Mouse (Mus musculus) layer of hippocampus, adult 2 months (tissue): ENCODE data around the gene Adm2. TPM values are rescaled to one million over a fixed set of nuclear protein-coding genes. Genes with fewer than 3 reads are reported as not detected.
A peak's percentile ranks its signal among the peaks of the same experiment; 100 is the strongest.

ENCODE experiments used
- DNase-seq, 2 experiments: peaks; one replicate each; pipeline ENCODE4 v3.0.0; 2022; ENCODE audit warnings: low spot score in 2 of 2
- H3K27ac ChIP-seq: fragments of 200-600 bp; 2 replicates; pipeline ENCODE4 v1.8.1; 2022
- H3K4me3 ChIP-seq: fragments of 200-600 bp; 2 replicates; pipeline ENCODE4 v1.8.1; 2022; ENCODE audit warnings: mild to moderate bottlenecking
- CTCF ChIP-seq: fragments of 200-600 bp; conservative IDR thresholded peaks from 2 replicates; pipeline ENCODE4 v1.8.1; 2022; ENCODE audit warnings: antibody characterized with exemption, mild to moderate bottlenecking, moderate library complexity
- total RNA-seq, 2 experiments: library from RNA; stranded (reverse); gene quantifications; 2 replicates each; pipeline ENCODE4 v1.2.3; 2021

The Adm2 gene
- total RNA-seq, 2 experiments from 2014 or later: not detected

DNA sequence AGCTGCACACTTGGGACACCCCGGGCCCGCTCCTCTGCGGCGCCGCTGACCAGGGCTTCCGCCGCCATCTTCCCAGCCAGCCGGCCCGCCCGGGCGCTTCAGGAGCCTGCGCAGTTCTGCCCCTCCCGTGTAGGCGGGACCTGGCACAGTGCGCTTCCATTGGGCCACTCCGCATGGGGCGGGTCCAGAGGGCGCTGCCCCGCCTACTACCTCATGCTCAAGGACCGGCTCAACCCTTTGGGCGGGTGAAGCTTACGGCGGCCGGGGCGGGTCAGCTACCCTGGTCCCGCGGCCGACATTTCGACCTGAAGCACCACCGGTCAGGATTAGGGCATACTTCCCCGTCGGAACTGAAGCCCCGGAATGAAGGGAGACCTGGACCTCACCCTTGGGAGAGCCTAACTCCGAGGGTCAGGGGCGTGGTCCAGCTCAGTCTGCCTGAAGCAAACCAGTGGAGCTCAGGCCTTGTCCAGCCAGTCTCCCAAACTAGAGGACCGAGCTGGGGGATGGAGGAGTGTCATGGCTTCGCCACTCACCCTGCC is 7.3 kb upstream of the Adm2 start, which contains the start of gene Sbf1:
Sbf1 (minus strand) TSS at position 122 of the 542 bp plus-strand sequence.
- TF ChIP-seq CTCF: no peak
- H3K27ac ChIP-seq: peak within 1 kb of the TSS; percentile 93
- DNase-seq: peak; percentile 97 to 98
- peak within 1 kb of the TSS; percentile 95 for H3K4me3 ChIP-seq

DNA sequence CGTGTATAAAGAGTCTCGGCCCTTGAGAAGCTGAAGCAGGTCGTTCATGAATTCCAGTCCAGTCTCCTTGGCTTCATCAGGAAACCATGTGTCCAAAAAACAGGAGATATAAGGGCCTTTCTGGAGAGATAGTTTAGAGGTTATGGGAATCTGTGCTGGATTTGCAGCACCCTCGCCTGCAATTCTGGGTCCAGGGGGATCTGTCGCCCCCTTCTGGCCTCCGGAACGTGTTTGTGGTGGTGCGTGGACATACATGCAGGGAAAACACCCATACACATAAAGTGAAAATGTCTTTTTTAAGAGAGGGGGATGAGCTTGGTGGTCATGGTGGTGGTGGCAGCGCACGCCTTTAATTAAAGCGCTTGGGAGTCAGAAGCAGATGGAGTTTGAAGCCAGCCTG is 6.4 kb upstream of the Adm2 start:
- Histone ChIP-seq H3K27ac (no peak overlapping the region), H3K4me3 (no peak overlapping the region)
- DNase-seq: no peak
- TF ChIP-seq CTCF: peak; percentile 55

DNA sequence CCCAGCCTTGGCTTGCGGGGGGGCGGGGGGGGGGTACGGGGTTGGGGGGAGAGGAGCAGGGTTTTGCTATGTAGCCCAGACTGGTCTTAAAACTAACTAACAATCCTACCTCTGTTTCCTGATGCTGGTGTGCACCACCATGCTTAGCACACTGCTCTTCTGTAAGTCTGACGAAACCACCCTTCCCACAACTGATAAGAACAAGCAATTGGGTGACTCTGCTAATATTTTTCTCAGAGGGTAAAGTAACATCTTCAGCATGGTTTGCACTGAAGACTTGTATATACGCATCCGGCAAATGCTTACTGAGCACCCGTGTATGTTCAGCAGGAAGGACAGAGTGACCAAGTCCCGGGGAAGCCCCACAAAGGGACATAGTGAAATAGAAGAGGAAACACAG is 1.3 kb upstream of the Adm2 start:
- DNase-seq: no peak
- no peak for TF ChIP-seq CTCF
- H3K27ac ChIP-seq: no peak overlapping the region
- no peak overlapping the region for H3K4me3 ChIP-seq

DNA sequence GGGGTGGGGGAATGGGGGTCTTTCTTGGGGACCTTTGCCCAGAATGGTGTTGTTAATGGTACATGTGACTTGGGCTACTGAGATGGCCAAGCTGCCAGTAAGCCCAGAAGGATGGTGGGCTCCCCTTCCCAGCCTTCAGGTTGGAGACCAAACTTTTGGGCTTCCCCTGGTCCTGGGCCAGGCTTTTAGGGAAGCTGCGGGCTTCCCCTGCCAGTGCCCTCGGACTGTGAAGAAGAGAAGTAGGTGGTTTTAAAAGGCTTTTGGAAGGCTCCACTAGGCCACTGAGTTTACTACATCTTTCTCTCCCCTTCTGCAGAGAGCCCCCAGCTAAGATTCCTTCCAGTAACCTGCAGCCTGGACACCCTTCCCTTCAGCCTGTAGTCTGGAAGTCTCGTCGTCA is 1.1 kb downstream of the Adm2 start:
- H3K4me3 ChIP-seq: no peak overlapping the region
- no peak for TF ChIP-seq CTCF
- DNase-seq: no peak

DNA sequence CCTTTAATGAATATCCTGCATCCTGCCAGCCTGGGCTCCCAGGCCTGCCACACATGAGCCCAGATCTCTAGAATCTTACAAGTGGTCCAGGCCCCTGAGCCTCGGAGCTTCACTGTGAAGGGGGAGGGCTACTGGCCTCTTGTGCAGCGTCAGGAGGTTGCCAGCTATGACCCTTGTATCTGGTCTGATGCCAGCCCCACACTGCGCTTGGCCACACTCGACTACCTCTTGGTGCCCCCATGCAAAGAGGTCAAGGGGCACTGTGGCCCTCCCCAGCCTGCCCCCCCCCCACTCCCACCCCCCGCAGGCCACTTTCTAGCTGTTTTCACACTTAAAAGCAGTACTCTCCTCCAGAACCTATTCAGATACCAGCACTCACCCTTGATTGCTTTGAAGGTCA is 3.9 kb downstream of the Adm2 start:
- H3K27ac ChIP-seq: no peak overlapping the region
- TF ChIP-seq CTCF: no peak
- DNase-seq: no peak

More for the DNA sequence above, 1.1 kb downstream of the Adm2 start:
- no peak overlapping the region for H3K27ac ChIP-seq

DNA sequence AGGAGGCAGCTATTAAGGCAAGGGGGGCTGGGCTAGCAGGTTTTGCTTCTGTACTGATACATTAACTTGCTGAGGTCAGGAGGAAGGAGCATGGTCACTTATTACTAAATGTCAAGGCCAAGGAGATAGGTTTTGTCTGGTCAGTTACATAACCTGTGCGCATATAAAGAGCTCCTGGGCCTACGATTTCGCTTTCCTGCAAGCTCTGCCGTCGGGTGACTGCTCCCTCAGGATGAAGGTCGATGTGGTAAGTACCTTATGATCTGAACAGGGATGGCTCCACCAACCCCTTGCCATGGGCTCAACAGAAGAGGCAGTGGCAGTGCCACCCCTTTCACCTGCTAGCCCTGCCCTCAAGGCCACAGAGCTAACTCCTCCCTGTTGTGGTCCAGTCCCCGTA is 11.8 kb downstream of the Adm2 start, which contains the start of gene Miox:
Miox (plus strand) TSS at position 128 of the 400 bp plus-strand sequence.
- TF ChIP-seq CTCF: no peak
- Histone ChIP-seq H3K4me3 (no peak within 1 kb of the TSS), H3K27ac (no peak within 1 kb of the TSS)
- no peak for DNase-seq

More for the DNA sequence above, 3.9 kb downstream of the Adm2 start:
- H3K4me3 ChIP-seq: no peak overlapping the region

DNA sequence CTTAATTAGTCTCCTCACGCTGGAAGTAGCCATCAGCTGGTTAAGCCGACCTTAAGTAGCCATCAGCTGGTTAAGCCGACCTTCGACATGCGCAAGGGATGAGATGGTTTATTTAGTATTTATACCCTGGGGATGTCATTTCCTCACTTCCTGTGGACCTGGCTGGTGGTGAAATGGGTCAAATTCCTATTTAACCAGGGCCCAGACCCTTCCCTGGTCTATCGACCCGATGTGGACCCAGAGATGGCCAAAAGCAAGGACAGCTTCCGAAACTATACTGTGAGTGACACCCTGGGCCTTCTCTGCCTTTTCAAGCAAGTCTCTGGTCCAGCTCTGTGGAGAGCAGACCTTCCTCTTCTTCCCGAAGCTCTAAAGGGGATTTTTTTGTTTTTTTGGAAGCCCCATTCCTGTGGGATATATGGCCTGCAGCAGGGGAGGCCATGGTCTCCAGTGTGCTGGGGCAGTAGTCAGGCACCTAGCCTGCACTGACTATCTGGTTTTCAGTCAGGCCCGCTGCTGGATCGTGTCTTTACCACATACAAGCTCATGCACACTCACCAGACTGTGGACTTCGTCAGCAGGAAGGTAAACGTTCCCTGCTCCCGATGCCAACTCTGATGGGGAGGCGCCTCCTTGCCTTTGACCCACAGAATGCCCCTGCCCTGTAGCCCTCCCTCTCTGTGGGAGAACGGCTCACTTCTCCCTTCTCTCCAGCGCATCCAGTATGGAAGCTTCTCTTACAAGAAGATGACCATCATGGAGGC is 12.4 kb downstream of the Adm2 start:
- Histone ChIP-seq H3K4me3 (no peak overlapping the region), H3K27ac (no peak overlapping the region)
- DNase-seq: no peak
- no peak for TF ChIP-seq CTCF

DNA sequence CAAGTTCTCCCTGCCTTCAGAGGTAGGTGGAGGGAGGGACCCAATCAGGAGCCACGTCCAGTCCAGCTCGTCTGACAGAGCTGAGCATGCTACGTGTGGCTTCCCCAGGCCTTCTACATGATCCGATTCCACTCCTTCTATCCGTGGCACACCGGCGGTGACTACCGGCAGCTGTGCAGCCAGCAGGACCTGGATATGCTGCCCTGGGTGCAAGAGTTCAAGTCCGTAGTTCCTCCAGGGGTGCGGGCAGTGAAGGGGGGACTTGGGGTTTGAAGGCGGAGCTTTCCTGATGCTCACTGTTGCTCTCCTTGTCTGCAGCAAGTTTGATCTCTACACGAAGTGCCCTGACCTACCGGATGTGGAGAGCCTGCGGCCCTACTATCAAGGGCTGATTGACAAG is 13.9 kb downstream of the Adm2 start:
- Histone ChIP-seq H3K4me3 (no peak overlapping the region), H3K27ac (no peak overlapping the region)
- no peak for DNase-seq
- no peak for TF ChIP-seq CTCF

DNA sequence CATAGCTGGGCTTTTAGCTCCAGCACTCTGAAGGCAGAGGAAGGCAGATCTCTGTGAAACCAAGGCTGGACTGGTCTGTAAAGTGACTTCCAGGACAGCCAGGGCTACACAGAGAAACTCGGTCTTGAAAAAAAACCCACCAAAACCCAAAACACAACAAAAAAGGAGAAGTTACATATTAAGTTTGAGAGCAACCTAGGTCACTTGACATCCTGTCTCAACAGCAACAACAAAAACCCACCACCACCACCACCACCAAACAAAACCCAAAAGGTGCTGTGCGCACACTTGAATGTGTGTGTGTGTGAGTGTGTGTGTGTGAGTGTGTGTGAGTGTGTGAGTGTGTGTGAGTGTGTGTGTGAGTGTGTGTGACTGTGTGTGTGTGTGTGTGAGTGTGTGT is 17.2 kb downstream of the Adm2 start:
- no peak for DNase-seq
- Histone ChIP-seq H3K4me3 (no peak overlapping the region), H3K27ac (no peak overlapping the region)
- no peak for TF ChIP-seq CTCF

DNA sequence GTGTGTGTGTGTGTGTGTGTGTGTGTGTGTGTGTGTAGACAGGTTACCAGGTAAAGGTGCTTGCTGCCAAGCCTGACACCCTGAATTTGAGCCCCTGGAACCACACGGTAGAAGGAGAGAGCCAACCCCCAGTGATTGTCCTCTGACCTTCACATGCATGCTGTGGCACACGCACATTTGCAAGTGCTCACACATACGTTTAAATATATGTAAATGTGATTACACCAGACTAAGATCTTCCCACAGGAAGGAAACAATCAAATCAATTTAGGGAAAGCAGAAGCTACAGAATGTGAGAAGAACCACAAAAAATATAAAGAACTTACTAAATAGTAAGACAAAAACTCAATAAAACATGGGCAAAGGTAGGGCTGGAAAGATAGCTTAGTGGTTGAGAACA is 17.6 kb downstream of the Adm2 start:
- H3K27ac ChIP-seq: no peak overlapping the region
- TF ChIP-seq CTCF: no peak
- H3K4me3 ChIP-seq: no peak overlapping the region
- no peak for DNase-seq

DNA sequence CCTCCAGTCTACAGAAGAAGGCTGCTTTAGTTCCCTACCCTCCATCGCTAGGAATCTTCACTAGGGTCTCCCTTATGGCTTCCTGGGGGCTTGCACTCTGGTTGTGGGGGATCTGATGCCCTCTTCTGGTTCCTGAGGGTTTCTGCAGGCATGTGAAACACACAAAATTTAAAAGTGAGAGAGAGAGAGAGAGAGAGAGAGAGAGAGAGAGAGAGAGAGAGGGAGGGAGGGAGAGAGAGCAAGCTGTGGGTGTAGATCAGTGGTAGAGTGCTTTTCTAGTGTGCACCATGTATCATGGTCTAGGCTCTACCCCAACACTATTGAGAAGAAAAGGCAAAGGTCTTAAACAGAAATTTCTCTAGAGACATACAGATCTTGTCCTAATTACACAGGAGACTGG is 19.2 kb downstream of the Adm2 start:
- no peak overlapping the region for H3K4me3 ChIP-seq
- no peak for DNase-seq
- TF ChIP-seq CTCF: peak; percentile 38
- no peak overlapping the region for H3K27ac ChIP-seq

DNA sequence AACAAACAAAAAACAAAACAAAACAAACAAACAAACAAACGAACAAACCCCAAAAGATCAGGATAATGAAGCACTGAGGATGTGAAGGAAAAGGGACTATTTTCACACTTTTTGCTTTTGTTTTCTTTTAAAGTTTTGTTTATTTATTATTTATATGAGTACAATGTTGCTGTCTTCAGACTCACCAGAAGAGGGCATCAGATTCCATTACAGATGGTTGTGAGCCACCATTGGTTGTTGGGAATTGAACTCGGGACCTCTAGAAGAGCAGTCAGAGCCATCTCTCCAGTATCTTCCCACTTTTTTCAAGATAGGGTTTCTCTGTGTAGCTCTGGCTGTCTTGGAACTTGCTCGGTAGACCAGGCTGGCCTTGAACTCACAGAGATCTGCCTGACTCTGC is 20.8 kb downstream of the Adm2 start:
- no peak overlapping the region for H3K27ac ChIP-seq
- no peak for DNase-seq
- peak; percentile 68 for TF ChIP-seq CTCF
- no peak overlapping the region for H3K4me3 ChIP-seq

DNA sequence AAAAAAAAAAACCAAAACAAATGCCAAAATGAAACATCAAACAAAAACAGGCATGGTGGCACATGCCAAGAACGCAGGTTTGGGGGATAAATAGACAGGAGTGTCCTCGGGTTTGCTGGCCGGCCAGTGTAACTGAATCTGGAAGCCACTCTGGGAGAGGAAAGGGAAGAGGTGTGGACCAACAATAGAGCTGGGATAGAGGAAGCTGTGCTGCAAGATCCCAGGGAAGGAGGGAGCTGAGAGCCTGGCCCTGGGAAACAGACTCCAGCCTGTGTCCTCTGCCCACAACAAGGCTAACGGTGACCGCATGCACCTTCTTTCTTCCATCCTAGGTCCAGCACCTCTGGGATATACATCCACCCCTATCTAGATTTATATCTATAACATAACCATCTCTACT is 27.9 kb downstream of the Adm2 start:
- no peak for TF ChIP-seq CTCF
- Histone ChIP-seq H3K4me3 (no peak overlapping the region), H3K27ac (no peak overlapping the region)
- no peak for DNase-seq

DNA sequence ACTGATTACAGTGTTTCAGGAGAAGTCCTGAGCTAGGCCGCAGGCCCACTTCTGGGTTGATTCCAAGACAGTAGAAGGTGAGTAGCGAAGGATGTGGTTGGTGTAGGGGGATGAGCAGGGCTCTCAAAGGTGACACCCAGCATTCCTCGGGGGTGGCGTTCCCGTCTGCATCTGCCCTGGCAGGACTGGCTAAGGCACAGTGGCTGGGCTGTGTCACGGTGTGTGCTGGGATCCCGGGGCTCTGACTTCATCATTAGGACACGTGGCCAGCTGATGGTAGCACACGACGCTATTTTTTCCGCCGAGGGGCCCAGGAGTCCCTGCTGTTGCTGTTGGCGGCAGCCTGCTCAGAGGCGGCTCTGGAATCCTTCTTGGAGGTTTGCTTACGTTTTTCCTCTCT is 28.8 kb downstream of the Adm2 start:
- Histone ChIP-seq H3K4me3 (no peak overlapping the region), H3K27ac (no peak overlapping the region)
- TF ChIP-seq CTCF: no peak

DNA sequence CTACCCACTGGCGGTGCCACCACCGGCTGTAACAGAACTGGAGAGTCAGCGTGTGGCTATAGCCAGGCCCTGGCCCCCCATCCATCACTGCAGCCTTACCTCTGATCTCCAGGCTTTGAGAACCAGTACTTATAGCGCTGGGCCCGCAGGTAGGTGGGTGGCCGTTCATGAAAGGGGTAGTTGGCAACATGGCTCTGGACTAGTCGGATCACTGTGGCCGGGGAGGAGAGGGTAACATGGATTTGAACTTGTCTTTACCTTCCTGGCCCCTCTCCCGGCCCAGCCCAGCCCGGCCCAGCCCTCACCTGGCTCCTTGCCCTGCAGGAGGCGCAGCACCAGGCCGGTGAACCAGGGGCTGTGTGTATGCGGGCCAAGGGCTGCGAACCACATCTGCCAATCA is 29.5 kb downstream of the Adm2 start:
- DNase-seq: no peak
- Histone ChIP-seq H3K27ac (no peak overlapping the region), H3K4me3 (no peak overlapping the region)
- TF ChIP-seq CTCF: no peak

More for the DNA sequence above, 28.8 kb downstream of the Adm2 start:
- no peak for DNase-seq
